ENCODE assay signal across 13 mouse cellular contexts in genomic region chr9:86395785-86396184, GRCm38 (mm10).
DNase-seq lines count a peak whose midpoint lies in the region; ATAC-seq and TF ChIP-seq lines count a peak whose summit lies in the region.
"Had no signal": no experiment of that assay in that cellular context is flagged by ENCODE, and none has a peak within 500 bp of the region (broad histone marks: within the 10 kb centered on the region; RNA-seq: fewer than 3 reads in every experiment).

No protein-coding gene starts in this region.

- no peaks in the 10 kb centered on the region for H3K36me3 ChIP-seq in hindbrain, postnatal 0 days (ENCODE audit: insufficient read depth, low read length)
- H3K36me3 ChIP-seq in hindbrain, embryonic 10.5 days = no peaks in the 10 kb centered on the region
- H3K36me3 ChIP-seq in liver, postnatal 0 days (replicated peaks; ENCODE audit: insufficient read depth, low read length) = no peaks in the 10 kb centered on the region
- H3K36me3 ChIP-seq: hindbrain, embryonic 15.5 days had no signal

- no peak overlapping the region for H3K4me3 ChIP-seq in hindbrain, postnatal 0 days (ENCODE audit: low read length)
- H3K4me3 ChIP-seq in hindbrain, embryonic 10.5 days = no peak overlapping the region
- no peak overlapping the region for H3K4me3 ChIP-seq in liver, postnatal 0 days (ENCODE audit: low read depth, low read length)
- H3K4me3 ChIP-seq: forebrain, embryonic 10.5 days; hindbrain, embryonic 15.5 days; myocyte had no signal

- no peak overlapping the region for H3K9ac ChIP-seq in hindbrain, postnatal 0 days (replicated peaks; ENCODE audit: low read length)
- no peak overlapping the region for H3K9ac ChIP-seq in liver, postnatal 0 days (replicated peaks)
- H3K9ac ChIP-seq: hindbrain, embryonic 15.5 days had no signal

- TF ChIP-seq EP300 in liver, postnatal 0 days (IDR thresholded peaks at IDR 0.05; ENCODE audit: low read depth) = no peak

- no peaks in the 10 kb centered on the region for H3K4me1 ChIP-seq in hindbrain, postnatal 0 days (ENCODE audit: insufficient read depth, low read length)
- no peaks in the 10 kb centered on the region for H3K4me1 ChIP-seq in hindbrain, embryonic 10.5 days (replicated peaks)
- peaks cover 6% of the 10 kb centered on the region for H3K4me1 ChIP-seq in liver, postnatal 0 days (ENCODE audit: insufficient read depth)
- H3K4me1 ChIP-seq: hindbrain, embryonic 15.5 days had no signal

- no peaks in the 10 kb centered on the region for H3K9me3 ChIP-seq in hindbrain, postnatal 0 days (ENCODE audit: low read length)
- H3K9me3 ChIP-seq in hindbrain, embryonic 10.5 days = no peaks in the 10 kb centered on the region
- no peaks in the 10 kb centered on the region for H3K9me3 ChIP-seq in liver, postnatal 0 days (ENCODE audit: low read length)
- H3K9me3 ChIP-seq: forebrain, embryonic 10.5 days; hindbrain, embryonic 15.5 days had no signal

- H3K4me2 ChIP-seq in hindbrain, postnatal 0 days (ENCODE audit: low read depth, low read length) = no peak overlapping the region
- no peak overlapping the region for H3K4me2 ChIP-seq in liver, postnatal 0 days (ENCODE audit: low read depth, low read length)
- H3K4me2 ChIP-seq: hindbrain, embryonic 15.5 days had no signal

- H3K27me3 ChIP-seq in hindbrain, postnatal 0 days (ENCODE audit: insufficient read depth, low read length) = no peaks in the 10 kb centered on the region
- H3K27me3 ChIP-seq in hindbrain, embryonic 10.5 days (ENCODE audit: insufficient read depth, poor library complexity, severe bottlenecking) = no peaks in the 10 kb centered on the region
- H3K27me3 ChIP-seq in liver, postnatal 0 days (ENCODE audit: insufficient read depth, low read length) = no peaks in the 10 kb centered on the region
- H3K27me3 ChIP-seq: hindbrain, embryonic 15.5 days had no signal

- no peak overlapping the region for H3K27ac ChIP-seq in hindbrain, postnatal 0 days
- H3K27ac ChIP-seq in hindbrain, embryonic 10.5 days = no peak overlapping the region
- H3K27ac ChIP-seq in liver, postnatal 0 days (ENCODE audit: low read depth) = peak overlapping the region; percentile 73
- H3K27ac ChIP-seq: forebrain, embryonic 10.5 days; hindbrain, embryonic 15.5 days had no signal

- WGBS in hindbrain, postnatal 0 days = 78% methylated on average over 6 of the region's 6 CpGs
- WGBS in hindbrain, embryonic 10.5 days = 81% methylated on average over 6 of the region's 6 CpGs
- WGBS in liver, postnatal 0 days (ENCODE audit: insufficient replicate concordance) = 64% methylated on average over 6 of the region's 6 CpGs

- no peak for DNase-seq in hindbrain, postnatal 0 days (ENCODE audit: low spot score)
- DNase-seq in hindbrain, embryonic 10.5 days (ENCODE audit: low spot score) = no peak
- peak; percentile 5 for DNase-seq in retina, embryonic 14.5 days (ENCODE audit: low spot score)
- no peak for DNase-seq in retina, postnatal 1 day
- DNase-seq in cerebellum, adult 8-10 months = peak; percentile 59
- peak; percentile 32 for DNase-seq in liver, postnatal 0 days
- no peak for DNase-seq in lung, postnatal 25 days (ENCODE audit: low spot score)
- DNase-seq in urinary bladder, adult 2 months (ENCODE audit: low spot score) = no peak
- DNase-seq: right cerebral cortex, adult 18-20 months had no signal

- peak; percentile 35 for TF ChIP-seq CTCF in hindbrain, postnatal 0 days (IDR thresholded peaks at IDR 0.05; ENCODE audit: low read depth)
- peak; percentile 54 for TF ChIP-seq CTCF in liver, postnatal 0 days (IDR thresholded peaks at IDR 0.05; ENCODE audit: low read depth)

- ATAC-seq in hindbrain, postnatal 0 days = no peak
- ATAC-seq in liver, postnatal 0 days = peak; percentile 46; the same call in 1 of the 2 replicates
- ATAC-seq: CD4-positive, CD25-positive, alpha-beta regulatory T cell, adult 4 months had no signal

Comparison
In these comparisons a context has a peak if more than half of its experiments do, and no peak if none do; other contexts are left out.
1. DNase-seq: peak in retina, embryonic 14.5 days (single experiment), cerebellum, adult 8-10 months (single experiment) and liver, postnatal 0 days (single experiment); none in hindbrain, postnatal 0 days (single experiment), hindbrain, embryonic 10.5 days (single experiment), retina, postnatal 1 day (single experiment), lung, postnatal 25 days (single experiment) and urinary bladder, adult 2 months (single experiment).